Mouse (Mus musculus) hindbrain, embryonic 15.5 days (tissue): ENCODE data around the gene Magi2. TPM values are rescaled to one million over a fixed set of nuclear protein-coding genes. Genes with fewer than 3 reads are reported as not detected.
A peak's percentile ranks its signal among the peaks of the same experiment; 100 is the strongest.

ENCODE experiments used
- ATAC-seq: fragments of 200-750 bp; cut with Nextera tagmentation; 2 replicates; pipeline ENCODE4 v1.8.0; 2017; ENCODE audit warnings: low read depth, moderate number of reproducible peaks, moderate TSS enrichment; ENCODE audit not compliant: low FRiP score
- H3K27ac ChIP-seq: fragments of 300-500 bp; sonication (generic); replicated peaks from 2 replicates; pipeline ENCODE4 v1.5.1; 2015; ENCODE audit warnings: mild to moderate bottlenecking, inconsistent platforms
- H3K27me3 ChIP-seq: fragments of 300-500 bp; sonication (generic); 2 replicates; pipeline ENCODE4 v1.6.1; 2015; ENCODE audit warnings: control low read depth, inconsistent platforms
- H3K36me3 ChIP-seq: fragments of 300-500 bp; sonication (generic); 2 replicates; pipeline ENCODE4 v1.6.1; 2015; ENCODE audit warnings: control low read depth, inconsistent platforms
- H3K4me1 ChIP-seq: fragments of 300-500 bp; sonication (generic); replicated peaks from 2 replicates; pipeline ENCODE4 v1.6.1; 2015; ENCODE audit warnings: control low read depth, inconsistent platforms
- H3K4me2 ChIP-seq: fragments of 300-500 bp; sonication (generic); 2 replicates; pipeline ENCODE4 v1.6.1; 2015; ENCODE audit warnings: moderate library complexity, mild to moderate bottlenecking, inconsistent platforms
- H3K4me3 ChIP-seq: fragments of 300-500 bp; sonication (generic); 2 replicates; pipeline ENCODE4 v1.5.1; 2015; ENCODE audit warnings: mild to moderate bottlenecking, inconsistent platforms
- H3K9ac ChIP-seq: fragments of 300-500 bp; sonication (generic); 2 replicates; pipeline ENCODE4 v1.6.1; 2015; ENCODE audit warnings: inconsistent platforms
- H3K9me3 ChIP-seq: fragments of 300-500 bp; sonication (generic); 2 replicates; pipeline ENCODE4 v1.6.1; 2016; ENCODE audit warnings: control low read depth, inconsistent platforms
- WGBS: fragments of 180-500 bp; shearing (Covaris S2); methylation state at CpG from one replicate; pipeline ENCODE4 v1.1.7; 2015; 5-methylcytosine and 5-hydroxymethylcytosine counted together
- polyA plus RNA-seq: library from polyadenylated mRNA; unstranded; fragments of >200 nt; fragmentation: Nextera tagmentation; extraction: Ambion mirVana; gene quantifications from 2 replicates; pipeline ENCODE4 v1.2.1, GENCODE M21; 2015

Gene Magi2
- polyA plus RNA-seq, 1 experiment from 2014 or later, result 28.4 TPM

DNA sequence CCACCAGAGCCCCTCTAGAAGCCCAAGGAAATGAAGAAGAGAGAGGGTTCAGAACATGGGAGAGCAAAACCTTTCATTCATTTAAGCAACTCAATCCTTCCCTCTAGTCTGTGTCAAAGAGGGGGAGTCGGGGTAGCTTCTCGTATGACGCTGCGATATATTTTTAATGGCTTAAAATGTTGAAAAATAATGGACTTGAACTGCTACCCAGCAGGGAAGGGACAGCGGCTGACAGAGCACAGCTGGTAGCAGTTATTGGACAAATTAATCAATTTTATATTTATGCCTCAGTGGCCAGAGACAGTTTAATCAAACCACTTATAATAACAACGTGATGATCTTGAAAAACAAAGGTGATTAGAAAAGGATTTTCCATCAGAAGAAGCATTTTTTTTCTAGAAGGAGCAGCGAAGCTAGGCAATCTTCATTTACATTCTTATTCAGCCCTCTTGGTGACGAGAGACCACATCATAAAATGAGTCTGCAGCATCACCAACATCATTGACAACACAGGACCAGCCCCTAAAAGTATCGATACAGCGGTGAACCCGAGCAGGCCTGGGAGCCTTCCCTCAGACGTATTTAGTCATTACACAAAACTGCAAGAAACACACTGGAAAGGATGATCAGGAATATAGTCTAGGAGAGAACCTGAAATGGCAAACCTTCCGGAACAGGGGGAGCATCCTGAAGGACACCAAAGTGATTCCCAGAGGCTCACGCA lies 1407.4 kb downstream of the Magi2 start:
- Histone ChIP-seq H3K4me3 (no peak overlapping the region), H3K4me2 (no peak overlapping the region), H3K27ac (0 out of 2 replicates have a peak overlapping the region, but pooled peaks have one; percentile 10), H3K9ac (no peak overlapping the region), H3K9me3 (no peaks in the 10 kb centered on the region), H3K36me3 (no peaks in the 10 kb centered on the region), H3K27me3 (no peaks in the 10 kb centered on the region), H3K4me1 (peaks cover 17% of the 10 kb centered on the region)
- WGBS, result 41% methylated on average over 14 of the region's 14 CpGs
- ATAC-seq, result no peak

DNA sequence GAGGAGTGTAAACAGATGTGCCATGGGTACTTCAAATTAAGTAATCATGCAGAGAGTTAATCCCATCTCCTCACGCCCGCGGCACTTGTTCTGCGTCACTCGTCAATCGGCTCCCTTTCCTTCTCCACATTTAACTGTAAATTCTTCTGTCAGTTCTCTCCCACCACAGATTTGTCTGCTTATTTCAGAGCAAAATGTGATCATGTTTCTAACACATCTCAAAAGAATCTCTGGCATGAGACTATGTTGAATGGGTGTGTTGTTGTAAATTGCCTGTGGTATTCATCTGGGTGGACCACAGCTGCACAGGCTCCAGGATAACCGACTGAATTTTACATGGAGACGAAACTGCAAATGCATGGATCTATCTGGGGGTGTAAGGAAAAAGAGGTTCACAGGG lies 1408.0 kb downstream of the Magi2 start:
- no peak overlapping the region for H3K4me2 ChIP-seq

DNA sequence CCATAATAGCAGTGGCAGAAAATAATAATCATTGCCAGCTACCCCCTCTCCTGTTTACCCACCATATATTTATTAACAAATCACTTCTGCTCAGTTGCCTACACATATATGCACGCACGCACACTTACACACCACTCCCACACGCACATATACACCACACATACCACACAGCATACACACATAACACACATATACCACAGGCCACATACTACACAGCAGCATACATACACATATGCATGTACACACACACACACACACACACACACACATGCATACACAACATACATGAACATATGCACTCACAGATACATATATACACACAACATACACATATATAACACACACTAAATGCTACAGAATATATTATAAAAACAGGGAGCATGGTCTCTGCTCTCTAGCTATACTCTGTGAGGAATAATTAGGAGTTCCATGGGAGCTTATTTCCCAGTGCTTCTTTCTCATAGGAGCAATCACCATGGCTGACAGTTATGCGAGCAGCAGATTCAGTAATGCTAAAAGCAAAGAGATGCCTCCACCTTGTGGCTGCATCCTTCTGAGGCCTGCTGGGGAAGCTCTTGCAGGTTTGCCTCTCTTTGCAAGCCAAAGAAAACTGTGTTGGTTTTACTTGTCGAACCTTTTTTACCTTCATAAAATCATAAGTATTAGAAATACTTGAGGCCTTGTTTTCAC lies 1410.6 kb downstream of the Magi2 start:
- H3K4me2 ChIP-seq, result no peak overlapping the region
- no peak overlapping the region for H3K9ac ChIP-seq
- H3K4me1 ChIP-seq, result peaks cover 39% of the 10 kb centered on the region
- no peaks in the 10 kb centered on the region for H3K27me3 ChIP-seq
- no peaks in the 10 kb centered on the region for H3K9me3 ChIP-seq
- H3K4me3 ChIP-seq, result no peak overlapping the region
- no peak overlapping the region for H3K27ac ChIP-seq
- H3K36me3 ChIP-seq, result no peaks in the 10 kb centered on the region
- peak; percentile 17 for ATAC-seq
- 77% methylated on average over 5 of the region's 5 CpGs for WGBS

More for the DNA sequence above, 1408.0 kb downstream of the Magi2 start:
- H3K9me3 ChIP-seq, result no peaks in the 10 kb centered on the region
- no peaks in the 10 kb centered on the region for H3K36me3 ChIP-seq
- no peaks in the 10 kb centered on the region for H3K27me3 ChIP-seq
- no peak overlapping the region for H3K27ac ChIP-seq
- peaks cover 17% of the 10 kb centered on the region for H3K4me1 ChIP-seq
- no peak overlapping the region for H3K9ac ChIP-seq
- 55% methylated on average over 8 of the region's 8 CpGs for WGBS
- no peak for ATAC-seq
- no peak overlapping the region for H3K4me3 ChIP-seq

DNA sequence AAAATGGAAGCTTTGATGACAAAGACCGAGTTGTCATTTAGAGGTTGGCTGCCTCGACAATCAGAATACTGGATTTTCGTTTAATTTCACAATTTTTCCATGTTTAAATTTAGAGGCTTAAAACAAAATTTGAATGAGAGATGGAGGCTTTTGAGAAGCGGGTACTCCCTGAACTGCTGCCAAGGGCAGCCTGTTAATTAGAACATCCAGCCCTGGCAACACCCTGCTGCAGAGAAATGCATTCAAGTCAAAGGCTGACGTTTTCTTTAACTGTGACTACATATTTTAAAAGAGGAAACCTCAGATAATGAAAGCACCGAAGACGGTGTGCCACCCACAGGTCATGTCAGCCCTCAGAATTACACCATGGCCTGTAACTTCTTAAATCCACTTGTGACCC lies 1415.4 kb downstream of the Magi2 start:
- Histone ChIP-seq H3K9ac (no peak overlapping the region), H3K9me3 (no peaks in the 10 kb centered on the region), H3K36me3 (no peaks in the 10 kb centered on the region), H3K4me1 (peaks cover 23% of the 10 kb centered on the region), H3K4me3 (no peak overlapping the region), H3K27me3 (no peaks in the 10 kb centered on the region), H3K4me2 (no peak overlapping the region), H3K27ac (no peak overlapping the region)
- ATAC-seq, result no peak
- 54% methylated on average over 7 of the region's 7 CpGs for WGBS

DNA sequence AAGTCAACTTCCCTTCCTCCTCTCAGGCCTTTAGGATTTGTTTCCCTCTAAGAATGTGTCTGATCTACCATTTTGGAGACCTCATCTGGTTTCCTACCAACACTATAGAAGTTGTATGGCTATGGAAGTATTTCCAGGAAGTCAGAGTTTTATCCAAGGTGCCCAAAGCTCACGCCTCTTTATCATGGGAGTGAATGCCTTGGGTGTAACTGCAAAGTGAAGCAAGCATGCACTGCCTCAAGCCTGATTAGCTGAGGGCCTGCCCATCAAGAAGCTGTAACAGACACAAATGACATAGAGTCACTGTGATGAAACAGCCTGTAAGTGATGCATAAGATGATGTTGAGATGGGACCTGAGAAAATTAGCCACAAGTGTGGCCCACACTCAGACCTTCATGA lies 1416.9 kb downstream of the Magi2 start:
- 95% methylated on average over 1 of the region's 1 CpGs for WGBS
- H3K27me3 ChIP-seq, result no peaks in the 10 kb centered on the region
- no peaks in the 10 kb centered on the region for H3K9me3 ChIP-seq
- ATAC-seq, result no peak
- H3K4me3 ChIP-seq, result no peak overlapping the region
- H3K27ac ChIP-seq, result no peak overlapping the region
- no peak overlapping the region for H3K9ac ChIP-seq
- H3K4me1 ChIP-seq, result peaks cover 23% of the 10 kb centered on the region
- no peaks in the 10 kb centered on the region for H3K36me3 ChIP-seq
- H3K4me2 ChIP-seq, result no peak overlapping the region

DNA sequence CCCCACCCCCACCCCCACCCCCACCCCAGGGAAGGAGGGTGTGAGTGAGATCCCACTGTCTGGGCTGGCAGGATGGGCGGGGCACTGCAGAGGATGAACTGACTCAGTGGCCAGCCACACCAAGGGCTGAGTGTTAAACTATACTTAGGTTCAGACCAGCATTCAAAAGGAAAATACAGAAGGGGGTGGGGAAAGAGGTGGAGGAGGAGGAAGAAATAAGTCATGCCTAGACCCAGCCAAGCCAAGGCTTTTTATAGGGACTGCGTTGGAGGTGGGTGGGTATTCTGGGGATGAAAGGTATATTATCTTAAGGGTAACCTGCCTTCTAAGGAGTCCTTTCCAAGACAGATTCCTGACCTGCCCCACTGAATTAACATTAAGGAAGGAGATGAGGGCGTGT lies 1420.1 kb downstream of the Magi2 start:
- Histone ChIP-seq H3K9ac (no peak overlapping the region), H3K9me3 (no peaks in the 10 kb centered on the region), H3K4me2 (no peak overlapping the region), H3K4me3 (no peak overlapping the region), H3K36me3 (no peaks in the 10 kb centered on the region), H3K4me1 (peaks cover 5% of the 10 kb centered on the region; the same call in 1 of the 2 replicates), H3K27me3 (no peaks in the 10 kb centered on the region), H3K27ac (no peak overlapping the region)
- no peak for ATAC-seq
- WGBS, result 93% methylated on average over 3 of the region's 3 CpGs

DNA sequence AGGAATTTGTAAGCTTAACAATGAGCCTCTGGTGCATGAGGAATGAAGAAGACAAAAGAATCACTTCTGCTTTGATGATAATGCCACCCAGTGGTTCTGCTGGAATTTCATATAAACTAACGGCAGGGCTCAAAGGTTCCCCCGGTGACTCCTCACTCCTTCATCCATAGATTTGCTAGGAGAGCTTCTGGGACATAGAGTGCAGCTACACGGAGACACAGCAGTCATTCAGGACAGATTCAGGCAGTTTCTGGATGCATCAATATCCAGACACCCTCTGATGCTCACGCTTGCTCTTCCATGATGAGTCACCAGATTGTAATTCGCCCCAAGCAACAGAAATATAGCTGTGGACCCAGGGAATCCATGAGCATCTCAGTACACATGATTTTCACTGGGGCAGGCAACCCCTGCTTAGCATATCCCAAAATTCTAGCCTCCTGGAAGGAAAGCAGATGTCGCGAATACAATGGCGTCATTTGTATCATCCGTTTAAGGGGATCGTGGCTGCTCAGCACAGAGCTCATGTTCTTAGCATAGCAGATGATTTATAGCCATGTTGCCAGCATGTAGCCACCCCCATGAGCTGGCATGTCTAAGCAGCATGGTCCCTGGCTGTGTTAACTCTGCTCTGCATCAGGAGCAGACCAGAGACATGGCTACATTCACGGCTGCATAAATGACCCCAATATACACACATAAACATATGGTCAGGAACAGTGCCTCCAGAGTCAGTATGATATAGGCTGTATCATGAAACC lies 1426.8 kb downstream of the Magi2 start:
- Histone ChIP-seq H3K4me1 (0 out of 2 replicates have a peak, but pooled peaks cover 8% of the 10 kb centered on the region), H3K4me2 (no peak overlapping the region), H3K27ac (no peak overlapping the region), H3K9ac (no peak overlapping the region), H3K9me3 (no peaks in the 10 kb centered on the region), H3K4me3 (no peak overlapping the region), H3K27me3 (no peaks in the 10 kb centered on the region), H3K36me3 (no peaks in the 10 kb centered on the region)
- ATAC-seq, result peak; percentile 43; the same call in 1 of the 2 replicates
- WGBS, result 49% methylated on average over 11 of the region's 11 CpGs

DNA sequence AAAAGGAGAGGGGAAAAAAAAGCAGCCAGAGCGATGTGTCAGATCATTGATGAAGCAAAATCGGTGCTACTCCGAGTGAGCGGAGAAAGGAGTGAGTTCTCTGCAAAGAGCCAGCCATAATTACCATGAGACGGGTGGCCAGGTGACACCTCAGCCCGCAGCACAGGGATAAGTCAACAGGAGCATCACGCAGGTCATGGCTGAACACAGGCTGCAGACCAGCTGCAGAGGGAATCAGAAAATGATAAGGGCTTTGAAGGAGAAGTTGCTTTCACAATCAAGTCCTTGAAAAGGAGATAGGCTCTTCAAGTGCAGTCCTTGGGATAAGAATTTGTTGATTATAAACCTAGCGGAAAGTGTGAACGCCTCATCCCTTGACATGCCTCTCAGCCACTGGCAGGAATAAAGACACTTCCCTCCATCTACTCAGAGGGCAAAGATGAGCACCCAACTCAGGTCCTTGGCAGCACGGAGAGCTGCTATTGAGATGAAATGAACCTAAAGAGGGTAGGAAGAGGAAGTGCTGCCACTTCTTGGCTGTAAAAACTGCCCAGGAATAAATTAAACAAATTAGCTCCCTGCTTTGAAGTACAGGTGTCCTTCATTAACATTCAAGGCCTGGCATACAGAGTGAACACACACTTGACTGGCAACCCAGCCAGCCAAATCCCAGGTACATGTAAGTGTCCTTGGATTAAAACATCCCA lies 1428.1 kb downstream of the Magi2 start:
- no peak overlapping the region for H3K4me2 ChIP-seq
- no peak overlapping the region for H3K4me3 ChIP-seq
- 0 out of 2 replicates have a peak, but pooled peaks cover 3% of the 10 kb centered on the region for H3K36me3 ChIP-seq
- 75% methylated on average over 10 of the region's 10 CpGs for WGBS
- no peaks in the 10 kb centered on the region for H3K27me3 ChIP-seq
- no peak for ATAC-seq
- H3K9ac ChIP-seq, result no peak overlapping the region
- no peak overlapping the region for H3K27ac ChIP-seq
- no peaks in the 10 kb centered on the region for H3K9me3 ChIP-seq
- H3K4me1 ChIP-seq, result 0 out of 2 replicates have a peak, but pooled peaks cover 8% of the 10 kb centered on the region

DNA sequence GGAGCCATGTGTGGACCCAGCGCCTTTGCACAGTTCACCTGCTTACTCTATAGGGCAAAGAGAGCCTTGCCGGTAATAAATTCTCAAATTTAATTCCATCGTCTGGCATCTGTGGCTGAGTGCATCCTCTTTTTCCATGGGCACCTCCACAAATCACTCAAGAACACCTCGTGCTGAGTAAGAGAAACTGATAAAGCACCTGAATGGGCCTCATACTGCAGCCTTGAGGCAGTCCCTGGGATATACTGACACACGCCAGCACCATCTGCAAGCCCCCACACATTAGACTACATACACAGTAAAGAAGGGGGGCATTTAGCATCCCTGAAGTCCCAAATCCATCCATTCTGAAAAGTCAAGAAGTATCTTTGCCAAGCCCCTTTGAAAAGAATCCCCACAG lies 1430.2 kb downstream of the Magi2 start:
- 0 out of 2 replicates have a peak, but pooled peaks cover 8% of the 10 kb centered on the region for H3K4me1 ChIP-seq
- ATAC-seq, result no peak
- H3K4me3 ChIP-seq, result no peak overlapping the region
- WGBS, result 88% methylated on average over 5 of the region's 5 CpGs
- H3K27ac ChIP-seq, result no peak overlapping the region
- H3K4me2 ChIP-seq, result no peak overlapping the region
- no peaks in the 10 kb centered on the region for H3K9me3 ChIP-seq
- H3K9ac ChIP-seq, result no peak overlapping the region
- H3K36me3 ChIP-seq, result 0 out of 2 replicates have a peak, but pooled peaks cover 3% of the 10 kb centered on the region
- no peaks in the 10 kb centered on the region for H3K27me3 ChIP-seq

DNA sequence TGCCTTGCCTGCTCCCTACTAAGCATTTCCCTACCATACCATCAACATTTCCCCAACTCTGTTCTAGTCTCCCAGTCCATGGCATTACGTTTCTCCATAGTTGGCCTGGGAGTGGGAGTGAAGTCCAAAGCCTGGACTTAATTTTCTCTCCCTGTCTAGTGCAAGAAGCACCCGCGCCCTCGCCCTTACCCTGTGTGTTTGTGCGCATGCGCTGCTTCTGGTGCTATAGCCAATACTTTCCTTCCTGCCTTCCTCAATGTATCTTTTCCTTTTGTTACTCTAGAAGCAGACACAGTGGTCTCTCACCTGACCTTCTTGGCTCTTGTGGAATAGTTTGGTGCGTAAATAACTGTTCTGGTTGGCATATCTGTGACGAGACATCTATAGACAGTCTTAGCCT lies 1440.8 kb downstream of the Magi2 start:
- Histone ChIP-seq H3K4me2 (no peak overlapping the region), H3K4me3 (no peak overlapping the region), H3K27ac (no peak overlapping the region), H3K9me3 (no peaks in the 10 kb centered on the region), H3K9ac (no peak overlapping the region), H3K4me1 (no peaks in the 10 kb centered on the region), H3K27me3 (no peaks in the 10 kb centered on the region), H3K36me3 (no peaks in the 10 kb centered on the region)
- WGBS, result 98% methylated on average over 8 of the region's 8 CpGs
- ATAC-seq, result no peak

DNA sequence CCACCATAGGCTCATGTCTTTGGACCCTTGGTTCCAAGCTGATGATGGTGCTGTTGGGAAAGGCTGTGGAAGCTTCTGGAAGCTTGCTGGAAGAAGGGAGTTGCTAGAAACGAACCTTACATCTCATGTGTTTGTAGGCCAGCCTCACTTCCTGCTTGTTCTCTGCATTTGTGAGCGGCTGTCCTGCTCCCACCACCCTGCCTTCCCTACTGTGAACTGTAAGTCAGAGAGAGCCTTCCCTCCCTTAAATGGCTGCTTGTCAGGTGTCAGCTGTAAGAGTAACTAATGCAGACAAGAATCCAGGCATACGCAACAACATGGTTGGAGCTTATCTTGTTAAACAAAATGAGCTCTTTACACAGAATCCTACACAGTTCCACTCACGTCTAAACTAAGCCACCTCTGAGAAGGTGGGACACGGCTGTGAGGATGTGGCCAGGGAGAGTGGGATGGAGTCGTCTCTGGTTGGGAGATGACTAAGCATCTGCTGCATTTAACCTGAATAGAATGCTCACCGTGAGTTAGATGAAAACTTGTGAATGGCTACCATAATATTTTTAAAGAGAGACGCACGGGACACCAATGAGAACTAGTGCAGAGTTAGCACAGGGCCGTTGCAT lies 1442.0 kb downstream of the Magi2 start:
- H3K27ac ChIP-seq, result no peak overlapping the region
- H3K27me3 ChIP-seq, result no peaks in the 10 kb centered on the region
- H3K9ac ChIP-seq, result no peak overlapping the region
- no peak for ATAC-seq
- H3K9me3 ChIP-seq, result no peaks in the 10 kb centered on the region
- H3K4me3 ChIP-seq, result no peak overlapping the region
- no peaks in the 10 kb centered on the region for H3K36me3 ChIP-seq
- no peaks in the 10 kb centered on the region for H3K4me1 ChIP-seq
- no peak overlapping the region for H3K4me2 ChIP-seq
- WGBS, result 86% methylated on average over 10 of the region's 10 CpGs
